Mouse (Mus musculus): ENCODE measurements around the gene Ifitm7.
A peak's percentile ranks its signal among the peaks of the same experiment; 100 is the strongest.
"Not testable (repeated sequence)": the region's sequence is repeated elsewhere in the genome, so short reads cannot be mapped to it uniquely, and the experiment has no call there.

Ifitm7 gene

GRCm38 (mm10) chr16:13976358-13976896 lies 10.3 kb downstream of the Ifitm7 start:
- not testable (repeated sequence) for DNase-seq

- DNase-seq: no peak
Measured at GRCm38 (mm10) chr16:13972051-13972450, 14.6 kb downstream of the Ifitm7 start.

DNA sequence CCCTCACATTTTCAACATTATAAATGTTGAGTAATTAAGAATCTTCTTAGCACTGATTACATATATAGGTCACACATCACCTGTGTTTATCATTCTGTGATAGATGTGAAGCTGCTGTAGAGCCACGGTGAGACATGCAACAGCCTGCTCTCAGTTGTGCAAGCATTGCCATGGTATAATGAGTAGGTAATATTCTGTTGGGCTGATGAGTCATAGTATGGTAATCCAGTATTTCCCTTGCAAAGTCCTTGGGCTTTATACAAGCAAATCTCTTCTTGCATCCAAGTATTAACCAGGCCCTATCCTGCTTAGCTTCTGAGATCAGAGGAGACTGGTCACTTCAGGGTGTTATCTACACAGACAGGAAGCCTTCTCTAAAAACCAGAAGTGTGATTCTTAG lies 17.6 kb downstream of the Ifitm7 start:
- no peak for DNase-seq

- no peak for DNase-seq
Measured at GRCm38 (mm10) chr16:13962053-13962452, 24.6 kb downstream of the Ifitm7 start.

DNA sequence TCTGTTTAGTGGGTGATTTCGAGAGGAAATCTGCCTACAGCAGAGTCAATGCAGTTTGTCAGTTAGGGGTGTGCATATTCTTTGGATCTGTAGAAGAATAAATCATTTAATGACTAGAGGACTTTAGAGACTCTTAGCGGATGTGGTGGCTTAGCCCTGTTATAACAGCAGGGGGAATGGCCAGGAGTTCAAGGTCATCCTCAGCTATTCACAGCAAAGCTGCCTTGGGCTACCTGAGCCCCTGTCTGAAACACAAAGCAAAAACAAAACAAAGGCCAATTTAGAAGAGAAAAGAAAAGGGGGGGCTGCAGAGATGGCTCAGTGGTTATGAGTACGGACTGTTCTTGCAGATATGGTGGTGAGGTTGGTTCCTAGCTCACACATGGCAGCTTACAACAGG lies 35.4 kb downstream of the Ifitm7 start:
- no peak for DNase-seq

GRCm38 (mm10) chr16:13946306-13946705 lies 40.4 kb downstream of the Ifitm7 start:
- DNase-seq: no peak

- DNase-seq: no peak
Measured at GRCm38 (mm10) chr16:13945153-13945552, 41.5 kb downstream of the Ifitm7 start.

- DNase-seq: no peak
Measured at GRCm38 (mm10) chr16:13944752-13945151, 41.9 kb downstream of the Ifitm7 start.

DNA sequence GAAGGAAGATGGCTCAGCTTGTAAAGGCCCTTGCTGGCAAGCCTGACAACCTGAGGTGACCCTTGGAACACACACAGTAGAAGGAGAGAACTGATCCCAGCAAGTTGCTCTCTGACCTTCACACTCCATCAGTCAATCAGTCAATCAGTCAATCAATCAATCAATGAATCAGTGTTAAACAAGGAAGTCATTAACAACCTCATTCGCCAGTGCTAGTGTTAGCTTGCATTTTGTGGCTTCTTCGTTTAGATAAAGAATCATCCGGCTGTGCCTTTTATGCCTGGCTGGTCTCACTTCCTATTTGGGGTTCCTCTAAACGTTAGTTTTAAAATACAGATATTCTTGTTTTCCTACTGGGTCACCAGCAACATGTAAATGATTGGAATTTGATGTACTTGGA lies 42.5 kb downstream of the Ifitm7 start:
- no peak for DNase-seq

- no peak for DNase-seq
Measured at GRCm38 (mm10) chr16:13940847-13941395, 45.8 kb downstream of the Ifitm7 start.

DNA sequence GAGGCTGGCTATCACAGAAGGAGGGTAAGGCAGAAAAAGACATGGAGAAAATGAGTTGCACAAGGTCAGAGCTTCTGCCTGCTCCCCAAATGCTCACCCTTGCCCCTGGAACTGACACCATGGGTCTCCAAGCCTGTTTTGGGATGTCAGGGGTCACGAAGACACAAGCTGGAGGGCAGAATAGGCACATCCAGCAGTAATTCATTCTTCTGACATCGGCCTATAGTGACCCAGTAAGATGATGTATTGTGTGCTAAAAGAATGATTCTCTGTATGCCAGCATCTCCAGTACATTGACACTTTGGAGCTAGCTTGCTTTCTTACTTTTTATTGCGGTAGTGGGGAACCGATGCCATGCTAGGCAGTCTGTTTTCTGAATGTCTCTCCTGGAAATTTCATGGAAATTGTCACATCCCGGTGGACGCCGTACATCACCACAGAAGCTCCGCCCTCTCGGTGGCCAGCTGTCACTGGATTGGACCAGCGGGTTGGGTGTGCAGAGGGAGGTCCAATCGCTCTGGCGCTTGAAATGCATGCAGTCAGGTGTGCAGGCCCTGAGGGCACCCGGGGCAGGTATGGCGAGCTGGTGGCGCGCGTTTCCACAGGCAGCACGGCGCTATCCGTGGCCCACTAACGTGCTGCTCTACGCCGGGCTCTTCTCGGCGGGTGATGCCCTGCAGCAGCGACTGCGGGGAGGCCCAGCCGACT lies 46.4 kb downstream of the Ifitm7 start:
- peak; percentile 93 for DNase-seq
